Mouse (Mus musculus): ENCODE results near the gene Actn4.

DNA sequence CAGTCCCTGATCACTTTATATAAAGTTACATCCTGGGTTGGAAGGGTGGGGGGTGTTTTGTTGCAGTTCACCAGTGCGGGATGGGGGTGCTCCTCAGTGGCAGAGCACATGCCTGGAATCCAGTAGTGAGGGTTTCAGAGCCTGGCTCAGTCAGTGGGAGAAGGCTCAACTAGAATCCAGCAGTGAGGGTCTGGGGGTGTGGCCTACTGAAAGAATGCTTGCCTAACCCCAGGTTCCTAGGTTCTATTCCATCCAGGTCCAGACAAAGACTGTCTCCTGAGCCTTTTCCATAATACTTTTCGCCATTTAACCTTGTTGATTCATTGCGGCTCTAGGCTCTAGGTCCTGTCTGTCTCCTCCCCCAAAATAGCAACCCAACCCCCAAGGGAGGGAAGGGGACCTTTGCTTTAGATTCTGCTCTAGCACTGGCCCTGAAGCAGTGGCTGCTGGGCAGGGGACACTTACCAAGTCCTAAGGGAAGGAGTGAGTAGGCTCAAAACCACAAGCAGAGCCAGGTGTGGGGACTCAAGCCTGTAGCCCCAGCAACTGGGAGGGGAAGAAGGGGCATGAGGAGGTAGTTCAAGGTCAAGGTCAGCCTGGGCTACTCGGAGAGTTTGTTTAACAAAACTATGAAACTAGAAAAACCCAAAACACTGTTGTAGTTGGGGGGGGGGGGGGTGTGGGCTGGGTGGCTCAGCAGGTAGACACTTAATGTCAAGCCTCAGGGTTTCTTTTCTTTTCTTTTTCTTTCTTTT lies 4.8 kb upstream of the Actn4 start:
- TF ChIP-seq CTCF (IDR thresholded peaks at IDR 0.05; ENCODE audit: borderline replicate concordance, extremely low read depth, insufficient read depth, insufficient read length) = no peak
- no peak for TF ChIP-seq POLR2A (IDR thresholded peaks at IDR 0.05; ENCODE audit: borderline replicate concordance, extremely low read depth, insufficient read depth, insufficient read length, poor library complexity, severe bottlenecking)
